ENCODE assay signal across 13 mouse cellular contexts in the genomic region with DNA sequence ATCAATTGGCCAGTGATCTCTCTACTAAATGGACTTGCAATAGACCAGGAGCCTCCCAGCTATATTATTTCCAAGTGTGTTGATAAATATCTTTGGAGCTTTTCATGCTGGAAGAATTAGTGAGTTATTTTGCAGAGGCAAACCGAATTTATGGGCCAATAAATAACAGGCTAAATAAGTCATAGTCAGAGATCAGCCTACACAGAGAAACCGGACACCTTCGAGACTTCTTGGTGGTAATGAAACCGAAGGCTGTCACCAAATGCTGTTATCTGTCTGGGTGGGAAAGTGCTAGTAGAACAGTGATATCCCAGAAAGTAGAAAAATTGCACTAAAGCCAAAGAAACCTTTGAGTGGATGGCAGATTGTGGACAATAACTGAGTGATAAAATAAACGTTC.
"Had no signal": no experiment of that assay in that cellular context is flagged by ENCODE, and none has a peak within 500 bp of the region (broad histone marks: within the 10 kb centered on the region; RNA-seq: fewer than 3 reads in every experiment).

No protein-coding gene starts in this region.

- DNase-seq: kidney, postnatal 10 days; right cerebral cortex, postnatal 14 days; thymus, adult 2 months; thymus, postnatal 25 days had no signal

- H3K4me1 ChIP-seq: hindbrain, embryonic 15.5 days; limb, embryonic 10.5 days; megakaryocyte, embryonic 14.5 days; midbrain, embryonic 12.5 days; stomach, embryonic 15.5 days had no signal

- ATAC-seq: intestine, embryonic 16.5 days; midbrain, embryonic 16.5 days had no signal

- H3K9ac ChIP-seq: hindbrain, embryonic 15.5 days; midbrain, embryonic 12.5 days; stomach, embryonic 15.5 days had no signal

- H3K9me3 ChIP-seq: limb, embryonic 10.5 days; midbrain, embryonic 12.5 days; stomach, embryonic 15.5 days had no signal

- H3K36me3 ChIP-seq: hindbrain, embryonic 15.5 days; limb, embryonic 10.5 days; midbrain, embryonic 12.5 days; stomach, embryonic 15.5 days had no signal

- H3K27me3 ChIP-seq: hindbrain, embryonic 15.5 days; megakaryocyte, embryonic 14.5 days; midbrain, embryonic 12.5 days; stomach, embryonic 15.5 days had no signal

- H3K27ac ChIP-seq: hindbrain, embryonic 15.5 days; left cerebral cortex, adult 2 months; limb, embryonic 10.5 days; macrophage; midbrain, embryonic 12.5 days; stomach, embryonic 15.5 days had no signal

- H3K4me2 ChIP-seq: hindbrain, embryonic 15.5 days; midbrain, embryonic 12.5 days; stomach, embryonic 15.5 days had no signal

- H3K4me3 ChIP-seq: hindbrain, embryonic 15.5 days; left cerebral cortex, adult 2 months; limb, embryonic 10.5 days; megakaryocyte, embryonic 14.5 days; midbrain, embryonic 12.5 days; stomach, embryonic 15.5 days had no signal
